Mouse (Mus musculus): ENCODE results near the gene Orc2. TPM values are rescaled to one million over a fixed set of nuclear protein-coding genes. Genes with fewer than 3 reads are reported as not detected.
A peak's percentile ranks its signal among the peaks of the same experiment; 100 is the strongest.

Orc2 gene
- total RNA-seq (2021) (10 to 100 TPM; 18.0 to 23.7 TPM), polyA plus RNA-seq (2012; rRNA removed) (9.8 and 16.2 TPM in 2 replicates)
- long read RNA-seq, transcript Orc2-201 (18 exons, 3,561 nt): major isoform, 10 of 15 reads
- long read RNA-seq, partial matches to known transcripts: 0 of 15 reads
- long read RNA-seq, other reads (novel, unspliced or antisense): 5 of 15 reads

DNA sequence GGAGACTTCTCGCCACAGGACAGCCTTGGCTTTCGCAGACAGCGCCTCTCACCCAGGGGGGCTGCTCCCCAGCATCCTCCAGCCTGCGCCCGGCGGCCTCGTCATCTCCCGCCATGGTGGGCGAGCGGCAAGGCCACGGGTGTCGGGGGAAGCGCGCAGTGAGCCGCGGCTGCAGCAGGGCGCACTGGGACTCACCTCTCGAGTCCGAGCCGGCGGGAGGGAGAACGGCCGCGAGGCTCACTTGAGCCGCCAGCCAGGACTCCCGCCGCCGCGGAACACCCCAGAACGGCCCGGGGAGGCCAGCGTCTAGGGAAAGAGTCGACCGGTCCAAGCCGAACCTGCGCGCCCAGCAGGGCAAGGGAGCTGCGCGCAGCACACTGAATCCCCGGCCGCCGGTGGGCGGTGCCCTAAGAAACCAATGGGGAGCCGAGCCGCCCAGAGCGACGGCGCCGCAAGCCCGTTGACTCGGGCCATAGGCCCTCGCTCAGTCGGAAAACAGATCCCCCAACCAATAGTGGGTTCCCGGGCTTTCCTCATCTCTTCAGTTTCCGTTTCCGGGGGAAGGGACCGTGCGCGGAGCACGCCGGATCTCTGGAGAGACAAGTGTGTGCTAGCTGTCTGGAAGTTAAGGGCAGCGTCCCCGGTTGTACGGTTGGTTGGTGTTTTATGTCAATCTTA lies at the start of gene Orc2:
TSS of gene Orc2 (minus strand) at position 533 of the 678 bp plus-strand sequence.
- DNase-seq: peak; percentile 96

DNA sequence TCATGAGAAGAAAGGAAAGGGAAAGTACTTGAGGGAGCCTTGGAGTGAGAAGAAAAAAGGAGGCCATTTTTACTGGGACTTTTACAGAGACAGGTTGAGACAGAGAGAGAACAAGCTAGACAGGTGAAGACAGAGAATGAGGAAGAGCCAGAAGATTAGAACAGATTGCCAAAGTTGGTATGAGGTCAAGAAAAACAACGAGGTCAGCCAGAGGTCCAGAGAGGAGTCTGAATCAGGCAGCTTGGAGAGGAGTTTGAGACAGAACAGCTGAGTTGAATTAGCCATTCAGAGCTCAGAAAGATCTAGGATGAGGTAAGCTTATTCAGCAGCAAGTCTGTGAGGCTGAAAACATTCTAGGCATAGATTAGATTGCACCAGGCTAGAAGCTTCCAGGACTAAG lies 36.5 kb upstream of the Orc2 start:
- DNase-seq: no peak

DNA sequence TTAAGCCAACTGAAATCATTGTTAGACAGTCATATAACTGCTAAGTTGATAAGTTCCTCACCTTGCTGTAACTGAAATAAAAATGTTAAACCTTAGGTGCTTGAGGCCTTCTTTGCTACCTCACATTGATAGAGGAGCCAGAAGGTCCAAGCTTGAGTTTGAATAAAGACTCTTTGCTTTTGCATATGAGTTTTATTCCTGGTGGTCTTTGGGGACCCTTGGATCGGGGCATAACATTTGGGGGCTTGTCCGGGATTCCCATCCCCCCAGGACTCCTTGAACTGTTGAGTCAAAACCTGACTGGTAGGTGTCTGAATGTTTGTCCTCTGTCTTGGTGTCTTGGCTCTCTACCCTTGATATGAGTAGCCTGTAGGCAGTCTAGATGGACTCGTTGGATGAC lies 2.3 kb upstream of the Orc2 start:
- no peak for DNase-seq

DNA sequence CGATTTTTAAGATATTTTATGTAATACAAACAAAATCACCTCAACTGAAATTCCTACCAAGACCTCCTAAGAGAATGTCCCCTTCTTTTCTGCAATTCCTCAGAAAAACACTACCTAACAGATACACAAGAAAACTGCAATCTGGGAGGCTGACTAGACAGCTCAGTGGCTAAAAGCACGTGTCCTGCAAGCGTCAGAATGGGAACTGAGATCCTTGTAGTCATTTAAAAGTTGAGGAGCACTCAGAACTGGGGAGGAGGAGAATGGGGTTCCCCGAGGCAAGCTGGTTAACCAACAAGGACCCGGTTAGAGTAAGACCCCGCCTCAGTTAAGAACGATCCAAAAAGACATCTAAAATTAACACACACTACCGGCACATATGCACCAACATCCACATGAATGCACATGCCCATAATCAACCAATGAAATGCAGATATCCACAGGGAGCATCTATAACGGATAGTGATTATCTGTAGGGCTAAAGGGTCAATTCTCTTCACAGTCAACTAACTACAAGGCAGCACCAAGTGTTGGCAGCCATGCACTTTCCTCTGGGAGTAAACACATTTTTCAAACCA lies 1.0 kb downstream of the Orc2 start:
- no peak for DNase-seq

DNA sequence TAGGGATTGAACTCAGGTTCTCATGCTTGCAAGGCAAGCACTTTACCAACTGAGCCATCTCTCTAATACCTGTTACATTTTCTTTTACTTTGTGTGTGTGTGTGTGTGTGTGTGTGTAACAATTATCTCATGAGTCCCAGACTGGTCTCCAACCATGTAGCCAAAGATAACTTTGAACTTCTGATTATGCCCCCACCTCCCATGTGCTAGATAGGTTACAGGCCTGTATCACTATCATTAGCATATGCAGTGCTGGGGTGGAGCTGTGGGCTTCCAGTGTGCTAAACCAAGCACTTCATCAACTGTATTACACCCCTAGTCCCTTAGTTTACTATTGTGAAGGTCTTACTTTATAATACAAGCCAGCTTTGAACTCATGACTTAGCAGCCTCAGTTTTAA lies 1.8 kb downstream of the Orc2 start:
- no peak for DNase-seq

DNA sequence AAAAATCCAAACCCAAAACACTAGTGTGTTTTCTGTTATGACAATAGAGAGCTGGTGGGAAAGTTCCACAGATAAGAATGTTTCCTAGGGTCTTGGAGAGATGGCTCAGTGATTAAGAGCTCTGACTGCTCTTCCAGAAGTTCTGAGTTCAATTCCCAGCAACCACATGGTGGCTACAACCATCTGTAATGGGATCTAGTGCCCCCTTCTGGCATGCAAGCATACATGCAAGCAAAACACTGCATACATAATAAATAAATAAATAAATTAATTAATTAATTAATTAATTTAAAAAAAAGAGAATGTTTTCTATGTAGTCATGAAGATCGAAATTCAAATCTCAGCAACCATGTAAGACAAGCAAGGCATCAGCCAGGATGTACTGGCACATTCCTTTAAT lies 6.2 kb downstream of the Orc2 start:
- no peak for DNase-seq

DNA sequence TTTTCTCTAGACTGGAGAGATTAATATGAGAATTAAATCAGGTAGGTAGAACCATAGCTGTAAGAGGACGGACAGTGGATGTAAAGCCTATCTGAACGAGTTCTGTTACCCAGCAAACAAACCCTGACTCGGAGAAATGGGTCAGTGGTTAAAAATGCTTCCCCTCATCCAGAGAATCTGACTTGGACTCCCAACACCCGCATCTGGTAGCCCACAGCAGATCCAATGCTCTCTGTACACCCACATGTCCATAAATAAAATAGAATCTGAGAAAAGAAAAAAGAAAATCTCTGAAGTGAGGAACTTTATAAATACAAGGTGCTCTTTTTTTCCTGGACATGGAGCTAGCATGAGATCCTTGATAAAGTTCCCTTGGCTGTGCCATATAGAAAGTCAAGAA lies 7.2 kb downstream of the Orc2 start:
- DNase-seq: no peak

DNA sequence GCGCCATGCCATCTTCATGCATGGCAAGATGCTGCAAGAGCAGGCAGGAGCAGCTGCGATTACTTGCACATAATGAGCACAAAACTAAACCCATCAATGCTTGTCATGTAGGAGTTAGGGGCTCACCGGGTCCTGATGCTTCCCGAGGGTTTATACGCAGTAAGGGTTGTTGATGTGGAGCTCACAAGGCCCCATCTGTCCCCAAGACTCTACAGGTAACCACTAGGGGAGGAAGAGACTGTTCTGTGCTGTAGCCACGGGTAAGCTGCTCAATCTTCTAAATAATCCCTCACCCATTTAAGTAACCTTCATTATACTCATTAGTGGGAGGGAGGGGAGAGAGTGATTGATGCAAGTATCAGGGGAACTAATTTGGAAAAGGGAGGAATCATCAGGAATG lies 9.3 kb downstream of the Orc2 start:
- DNase-seq: no peak

DNA sequence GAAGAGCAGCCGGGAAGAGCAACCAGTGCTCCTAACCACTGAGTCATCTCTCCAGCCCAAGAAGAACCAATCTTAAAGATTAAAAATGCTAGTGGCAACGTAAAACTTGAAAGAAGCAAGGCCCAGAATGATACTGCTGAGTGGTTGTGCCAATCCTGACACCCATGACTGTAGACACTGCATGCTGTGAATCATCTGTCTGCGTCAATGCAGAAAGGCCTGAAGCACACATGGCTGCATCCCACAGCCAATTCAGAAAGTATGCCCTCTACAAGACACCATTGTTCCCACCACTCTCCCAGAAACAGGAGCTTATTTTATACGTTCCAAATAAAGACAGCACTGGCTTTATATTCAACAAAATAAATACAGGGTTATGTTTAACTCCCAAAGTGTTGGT lies 22.3 kb downstream of the Orc2 start:
- DNase-seq: no peak

DNA sequence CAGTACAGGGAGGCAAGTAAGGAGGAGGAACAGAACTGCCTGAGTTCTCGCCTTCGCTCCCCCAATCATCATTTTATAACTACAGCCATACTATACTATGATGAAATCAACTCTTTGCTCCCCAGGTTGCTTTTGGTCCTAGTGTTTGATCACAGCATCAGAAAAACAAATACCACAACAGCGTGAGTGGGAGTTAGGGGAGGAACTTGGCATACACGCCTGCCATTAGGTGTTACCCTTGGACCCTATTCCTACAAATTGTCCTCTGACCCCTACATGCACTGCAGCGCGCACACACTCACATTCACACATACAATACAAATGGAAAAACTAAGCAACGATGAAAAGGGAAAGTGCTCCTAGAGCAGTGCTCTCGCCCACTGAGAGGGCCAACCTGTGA lies 29.2 kb downstream of the Orc2 start:
- DNase-seq: no peak

DNA sequence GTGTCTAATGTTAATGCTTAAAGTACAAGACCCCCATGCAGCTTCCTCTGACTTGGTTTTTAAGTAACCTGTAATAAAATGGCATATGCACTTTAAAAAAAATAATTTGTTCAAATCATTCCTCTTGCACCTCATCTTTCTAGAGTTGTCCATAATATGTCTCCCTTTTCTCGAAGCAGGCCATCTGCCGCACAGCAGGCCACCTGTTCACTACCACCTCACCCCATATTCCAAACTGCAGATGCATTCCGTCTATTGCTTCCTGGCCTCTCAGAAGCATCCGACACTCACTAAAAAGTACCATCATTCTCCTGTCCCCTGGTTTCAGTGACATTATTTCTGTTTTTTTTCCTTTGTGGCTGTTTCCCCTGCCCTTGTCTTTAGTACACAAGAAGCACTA lies 39.3 kb downstream of the Orc2 start:
- no peak for DNase-seq

DNA sequence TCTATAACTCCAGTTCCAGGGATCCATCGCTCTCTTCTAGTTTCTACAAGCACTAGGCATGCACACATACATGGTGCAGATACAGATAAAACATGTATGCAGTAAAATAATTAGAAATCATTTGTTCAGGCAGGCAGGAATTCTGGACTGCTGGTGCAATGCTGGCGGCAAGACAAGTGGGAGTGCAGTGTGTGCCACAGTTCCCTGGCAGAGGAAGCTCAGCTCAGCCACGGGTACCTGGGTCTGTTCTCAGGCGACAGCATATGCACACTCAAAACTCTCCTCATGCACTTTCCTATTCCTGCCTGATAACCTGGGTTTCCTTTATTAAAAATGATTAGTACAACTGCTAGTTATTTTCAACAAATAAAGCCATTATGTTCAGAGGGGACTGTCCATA lies 39.9 kb downstream of the Orc2 start:
- DNase-seq: no peak

DNA sequence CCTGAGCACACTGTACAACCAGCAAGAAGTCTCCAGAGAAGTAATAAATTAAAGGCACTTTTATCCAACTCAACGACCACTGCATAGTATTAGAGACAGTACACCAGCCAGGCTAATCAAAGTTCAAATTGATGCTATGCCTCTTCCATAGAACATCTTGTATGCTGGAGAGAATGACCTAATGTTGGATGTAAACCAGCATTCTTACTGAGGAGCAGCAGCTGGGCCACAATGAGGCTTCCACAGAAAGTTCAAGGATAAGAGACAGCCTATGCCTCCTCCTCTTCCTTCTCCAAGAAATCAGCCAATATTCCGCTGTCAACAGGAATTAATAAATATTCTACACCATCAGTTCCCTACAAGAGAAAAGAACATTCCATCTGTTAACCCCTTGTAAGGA lies 41.0 kb downstream of the Orc2 start:
- no peak for DNase-seq

DNA sequence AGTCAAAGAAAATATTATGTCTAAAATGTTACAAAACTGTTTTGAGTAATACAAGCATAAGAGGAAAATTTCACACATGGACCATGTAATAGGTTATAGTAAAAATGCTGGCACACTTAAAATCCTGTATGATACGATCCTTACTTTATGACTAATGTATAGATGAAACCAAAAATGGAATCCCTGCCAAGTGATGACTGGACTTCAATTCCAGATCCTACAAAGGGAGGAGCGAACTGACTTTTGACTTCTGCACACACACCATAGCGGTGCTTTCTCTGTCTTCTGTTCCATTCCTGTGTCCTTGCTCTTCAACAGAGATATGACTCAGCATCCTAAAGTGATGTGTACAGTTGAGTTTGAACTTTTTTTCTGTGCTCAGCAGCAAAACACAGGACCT lies 44.3 kb downstream of the Orc2 start:
- DNase-seq: peak; percentile 23

DNA sequence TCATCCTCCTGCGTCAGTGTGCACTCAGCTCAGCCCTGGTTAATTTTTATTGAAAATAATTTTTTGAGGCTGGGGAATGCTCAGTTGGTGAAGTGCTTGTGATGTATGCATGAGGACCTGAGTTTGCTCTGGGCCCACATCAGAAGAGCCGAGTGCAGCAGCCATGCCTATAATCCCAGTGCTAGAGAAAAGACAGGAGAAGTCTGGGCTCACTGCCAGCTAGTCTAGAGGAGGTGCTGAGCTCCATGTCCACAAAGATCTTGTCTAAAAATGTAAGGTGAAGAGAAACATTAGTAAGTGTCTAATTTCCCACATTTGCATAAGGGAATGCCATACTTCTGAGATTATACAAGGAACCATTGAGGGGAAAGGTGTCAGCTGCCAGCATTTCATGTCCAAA lies 46.0 kb downstream of the Orc2 start:
- no peak for DNase-seq

DNA sequence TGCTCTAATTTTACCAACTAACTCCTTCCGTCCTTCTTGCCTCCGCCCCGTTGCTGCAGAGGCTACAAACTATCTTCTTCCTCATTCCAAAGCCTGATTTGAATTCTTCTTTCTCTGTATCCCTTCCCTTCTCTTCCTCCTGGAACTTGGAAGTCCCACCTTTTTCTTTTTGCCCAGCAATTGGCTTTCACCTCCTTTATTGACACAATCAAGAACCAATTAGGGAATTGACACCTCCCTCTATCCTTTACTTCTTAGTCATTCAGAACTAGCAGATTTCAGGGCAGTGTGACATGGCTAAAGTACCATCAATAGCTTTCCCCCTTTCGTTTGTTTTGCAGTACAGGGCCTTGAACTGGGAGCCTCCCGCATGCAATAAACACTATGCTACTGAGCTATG lies 46.7 kb downstream of the Orc2 start:
- DNase-seq: no peak

DNA sequence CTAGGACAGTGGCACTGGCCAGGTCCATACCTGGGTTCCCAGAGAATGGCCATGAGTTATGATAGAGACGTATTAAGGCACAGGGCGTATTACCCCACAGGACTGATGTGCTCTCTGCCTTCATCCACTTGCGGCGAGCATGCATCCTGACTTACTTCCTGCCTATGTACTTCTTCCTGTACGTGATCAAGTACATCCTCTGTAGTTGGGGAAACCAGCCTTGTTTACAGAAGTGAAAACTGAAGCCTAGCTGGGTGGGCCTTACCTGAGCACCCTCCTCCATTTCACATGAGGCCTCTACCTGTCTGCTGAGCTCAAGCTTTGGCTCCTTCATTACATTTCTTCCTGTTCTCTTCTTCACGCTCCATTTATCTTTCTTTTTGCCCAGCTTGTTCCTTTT lies 50.6 kb downstream of the Orc2 start:
- DNase-seq: no peak

DNA sequence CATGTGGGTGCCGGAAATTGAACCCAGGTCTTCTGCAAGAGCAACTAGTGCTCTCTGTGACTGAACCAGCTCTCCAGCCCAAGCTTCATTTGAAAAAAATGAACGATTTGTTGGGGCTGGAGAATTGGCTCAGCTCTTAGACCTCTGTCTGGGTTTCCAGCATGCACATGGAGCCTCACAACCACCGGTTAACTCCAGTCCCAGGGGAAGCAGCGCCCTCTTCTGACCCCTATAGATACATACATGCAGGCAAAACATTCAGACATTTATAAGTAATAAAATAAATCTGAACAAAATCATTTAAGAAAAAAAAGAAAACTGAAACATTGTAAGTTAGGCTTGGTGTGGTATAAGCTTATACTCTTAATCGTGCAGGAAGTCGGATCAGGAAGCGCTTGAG lies 56.5 kb downstream of the Orc2 start:
- no peak for DNase-seq

DNA sequence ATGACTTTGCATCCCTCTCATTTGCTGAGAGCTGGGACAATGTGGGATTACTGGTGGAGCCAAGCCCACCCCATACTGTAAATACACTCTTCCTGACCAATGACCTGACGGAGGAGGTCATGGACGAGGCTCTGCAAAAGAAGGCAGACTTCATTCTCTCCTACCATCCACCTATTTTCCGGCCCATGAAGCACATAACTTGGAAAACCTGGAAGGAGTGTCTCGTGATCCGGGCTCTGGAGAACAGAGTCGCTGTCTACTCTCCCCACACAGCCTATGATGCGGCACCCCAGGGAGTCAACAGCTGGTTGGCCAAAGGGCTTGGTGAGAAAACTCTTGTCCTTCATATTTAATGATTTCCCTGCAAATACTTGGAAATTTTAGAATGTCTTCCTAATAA lies 57.1 kb downstream of the Orc2 start:
- DNase-seq: no peak

DNA sequence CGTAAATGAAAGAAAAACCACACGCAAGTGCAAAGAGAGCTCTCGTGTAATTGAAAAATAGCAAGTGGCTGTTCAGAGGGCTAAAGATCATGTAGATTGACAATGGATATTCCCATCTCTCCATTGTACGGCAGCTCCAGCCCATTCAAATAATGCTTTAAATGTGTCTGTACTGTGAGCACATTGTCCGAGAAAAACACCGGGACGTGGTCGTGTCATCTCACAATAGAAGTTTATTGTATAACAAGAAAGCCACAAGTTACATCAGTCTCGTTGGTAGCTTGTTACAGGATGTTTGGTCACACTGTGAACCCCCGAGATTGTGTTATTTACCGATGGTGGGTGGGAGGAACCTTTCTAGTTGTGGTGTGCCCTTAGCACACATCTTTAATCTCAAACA lies 59.0 kb downstream of the Orc2 start:
- DNase-seq: no peak

DNA sequence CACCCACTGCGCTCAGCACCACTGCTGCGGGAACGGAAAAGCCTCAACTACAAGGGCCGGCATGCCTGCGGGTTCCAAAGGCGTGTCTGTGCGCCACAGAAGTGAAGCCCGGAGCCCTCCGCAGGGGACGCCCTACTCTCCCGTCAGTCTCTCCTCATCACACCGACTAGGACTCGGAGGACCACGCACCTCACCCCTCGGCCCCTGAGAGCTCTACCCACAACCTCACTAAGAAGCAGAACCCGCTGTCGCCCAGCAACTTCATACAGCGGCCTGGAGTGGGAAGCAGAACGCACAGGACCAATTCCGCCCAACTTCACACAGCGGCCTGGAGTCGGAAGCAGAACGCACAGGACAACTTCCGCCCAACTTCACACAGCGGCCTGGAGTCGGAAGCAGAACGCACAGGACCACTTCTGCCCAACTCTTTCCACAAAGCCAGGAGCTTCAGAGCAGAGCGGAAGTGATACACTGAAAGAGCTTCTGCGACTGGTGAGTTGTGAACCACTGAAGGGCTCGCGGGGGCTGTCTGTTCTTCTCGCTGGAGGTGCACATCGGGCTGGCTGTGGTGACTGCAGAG lies 59.7 kb downstream of the Orc2 start, which contains the start of the genes Nif3l1 and Ppil3:
TSS of gene Nif3l1 (plus strand) at position 9 of the 580 bp plus-strand sequence.
TSS of gene Ppil3 (minus strand) at position 344 of the 580 bp plus-strand sequence.
- DNase-seq: peak; percentile 92

DNA sequence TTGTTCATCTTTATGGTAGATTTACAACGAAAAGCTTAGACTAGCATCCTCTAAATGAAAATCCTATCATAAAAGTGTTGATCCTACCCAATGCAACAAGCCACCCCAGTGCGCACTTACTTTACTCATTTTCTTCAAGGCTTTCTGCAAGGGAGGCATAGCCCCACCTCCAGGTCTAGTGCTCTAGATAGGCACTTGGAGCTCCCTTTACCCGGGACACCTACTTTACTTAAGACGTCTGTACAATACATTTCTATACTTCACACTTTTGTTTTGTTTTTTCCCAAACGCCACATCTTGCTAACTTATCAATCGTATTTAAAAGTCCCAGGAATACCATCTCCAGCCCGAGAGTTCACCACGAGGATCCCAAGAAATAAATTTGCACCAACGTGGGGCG lies 60.2 kb downstream of the Orc2 start:
- no peak for DNase-seq

DNA sequence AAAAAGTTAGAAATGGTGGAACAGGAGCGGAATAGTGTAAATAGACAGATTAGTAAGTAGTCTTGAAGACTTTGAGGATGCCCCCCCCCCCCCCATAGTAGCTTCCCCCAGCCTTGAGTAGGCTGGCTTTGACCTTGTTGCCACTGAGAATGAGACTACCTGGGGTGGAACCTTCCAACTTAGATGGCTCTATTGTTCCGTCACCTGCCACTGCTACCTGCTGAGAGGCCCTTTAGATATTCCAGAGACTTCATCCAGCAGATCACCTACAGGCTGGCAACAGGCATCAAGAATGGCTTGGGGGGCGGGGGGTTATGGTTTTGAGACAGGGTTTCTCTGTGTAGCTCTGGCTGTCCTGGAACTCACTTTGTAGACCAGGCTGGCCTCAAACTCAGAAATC lies 80.4 kb downstream of the Orc2 start:
- no peak for DNase-seq
